Mouse (Mus musculus) brain, adult 10 weeks (tissue): ENCODE results near the gene Elf3. TPM values are rescaled to one million over a fixed set of nuclear protein-coding genes. Genes with fewer than 3 reads are reported as not detected.

Source experiments
- polyA plus RNA-seq: library from polyadenylated mRNA; stranded (reverse); fragments of 350-450 nt; fragmentation: Illumina TruSeq; extraction: RNeasy Lipid Tissue Mini Kit (QIAGEN cat#74804); gene quantifications from one replicate; pipeline ENCODE4 v1.2.3, GENCODE M21; 2015; ENCODE audit warnings: low read depth, low replicate concordance

The Elf3 gene
- polyA plus RNA-seq: not detected

GRCm38 (mm10) chr1:135258380-135259127, at the start of gene Elf3:
Elf3 (minus strand) TSS chr1:135258568.

GRCm38 (mm10) chr1:135283826-135284291, 25.5 kb upstream of the Elf3 start, which contains the start of gene Rnpep:
Rnpep (minus strand) TSS chr1:135284084.

Other genes starting within 250 kb of the Elf3 start
- 2.0 TPM for gene Lgr6, start 153.3 kb downstream of the Elf3 start, polyA plus RNA-seq
- 1.2 TPM for gene Ptpn7, start 125.9 kb downstream of the Elf3 start, polyA plus RNA-seq
- gene Arl8a, start 111.7 kb downstream of the Elf3 start, polyA plus RNA-seq: 205 TPM
- 220 TPM for gene Gpr37l1, start 90.9 kb downstream of the Elf3 start, polyA plus RNA-seq
- gene Rnpep, start 25.5 kb upstream of the Elf3 start, polyA plus RNA-seq: 46.0 TPM
- gene Timm17a, start 55.2 kb upstream of the Elf3 start, polyA plus RNA-seq: 167 TPM
- gene Lmod1, start 66.2 kb upstream of the Elf3 start, polyA plus RNA-seq: 1.1 TPM
- 174 TPM for gene Shisa4, start 116.7 kb upstream of the Elf3 start, polyA plus RNA-seq
- gene Ipo9, start 171.9 kb upstream of the Elf3 start, polyA plus RNA-seq: 96.3 TPM